Mouse (Mus musculus): Measurements from ENCODE around the gene Mepce. TPM values are rescaled to one million over a fixed set of nuclear protein-coding genes. Genes with fewer than 3 reads are reported as not detected.

Mepce gene
- polyA plus RNA-seq, 1 experiment from 2014 or later: 11.5 TPM

DNA sequence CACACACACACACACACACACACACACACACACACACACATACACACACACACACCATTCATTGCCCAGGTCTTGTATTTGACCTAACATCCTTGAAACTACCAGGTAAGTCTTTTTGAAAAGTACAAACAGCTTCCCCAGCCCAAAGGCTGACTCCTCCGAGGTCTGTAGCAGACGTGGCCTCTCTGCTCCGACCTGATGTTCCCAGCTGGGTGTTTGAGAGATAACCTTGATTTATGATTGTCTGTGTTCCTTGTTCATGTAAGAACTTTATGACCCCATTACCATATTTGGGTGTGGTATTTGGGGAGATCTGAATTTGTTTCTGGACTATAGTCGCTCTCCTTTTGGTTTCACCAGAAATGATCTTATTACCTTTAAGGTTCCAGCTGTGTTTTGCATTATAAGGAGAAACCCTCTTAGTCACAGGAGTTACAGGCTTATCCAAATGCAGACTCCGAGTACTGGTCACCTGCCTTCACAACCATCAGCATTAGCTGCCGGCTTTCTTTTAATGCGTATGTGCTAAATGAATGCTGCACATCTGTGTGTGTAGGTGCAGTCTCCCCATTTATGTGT is 10.1 kb downstream of the Mepce start:
- H3K9me3 ChIP-seq (replicated peaks; ENCODE audit: control insufficient read depth, low read length): no peaks in the 10 kb centered on the region
- no peak overlapping the region for H3K27ac ChIP-seq (replicated peaks; ENCODE audit: low read depth, low read length)
- no peaks in the 10 kb centered on the region; the same call in 1 of the 2 replicates for H3K36me3 ChIP-seq (replicated peaks; ENCODE audit: control insufficient read depth, insufficient read depth, low read depth, low read length)
- H3K4me2 ChIP-seq (ENCODE audit: low read depth, low read length): no peak overlapping the region
- H3K27me3 ChIP-seq (ENCODE audit: control insufficient read depth, insufficient read depth, low read length): no peaks in the 10 kb centered on the region
- DNase-seq (ENCODE audit: low spot score) (no peak), ATAC-seq (replicated peaks; ENCODE audit: insufficient number of reproducible peaks, low FRiP score, low TSS enrichment, low read depth) (no peak)
- no peak overlapping the region for H3K9ac ChIP-seq (replicated peaks; ENCODE audit: low read length)
- WGBS: 81% methylated on average over 7 of the region's 7 CpGs
- H3K4me3 ChIP-seq (ENCODE audit: low read depth, low read length): no peak overlapping the region
- no peaks in the 10 kb centered on the region for H3K4me1 ChIP-seq (ENCODE audit: control insufficient read depth, insufficient read depth, low read length)

DNA sequence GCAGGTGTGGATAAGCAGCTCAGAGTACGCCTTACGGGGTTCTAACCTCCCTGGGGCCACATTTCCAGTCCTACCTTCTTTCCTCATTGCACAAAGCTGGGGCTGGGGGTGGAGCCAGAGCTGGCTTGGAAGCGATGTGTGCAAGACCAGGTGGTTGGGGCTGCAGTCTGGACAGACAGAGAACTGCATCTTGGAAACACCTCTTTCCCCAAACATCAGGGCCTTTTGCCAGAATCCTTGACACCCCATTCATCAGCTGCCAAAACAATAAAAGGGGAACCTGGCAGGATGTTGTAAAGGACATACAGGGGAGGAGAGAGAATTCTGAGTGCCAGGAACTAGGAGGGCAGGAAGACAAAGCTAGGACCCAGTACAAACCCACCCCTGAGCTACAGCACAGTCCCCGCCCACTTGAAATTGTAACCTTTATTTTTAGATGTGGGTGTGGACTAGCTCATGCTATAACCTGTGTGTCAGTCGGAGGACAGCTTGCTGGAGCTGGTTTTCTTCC is 11.0 kb downstream of the Mepce start:
- Histone ChIP-seq H3K4me2 (ENCODE audit: low read depth, low read length) (no peak overlapping the region), H3K4me1 (ENCODE audit: control insufficient read depth, insufficient read depth, low read length) (no peaks in the 10 kb centered on the region), H3K36me3 (replicated peaks; ENCODE audit: control insufficient read depth, insufficient read depth, low read depth, low read length) (no peaks in the 10 kb centered on the region; the same call in 1 of the 2 replicates), H3K4me3 (ENCODE audit: low read depth, low read length) (no peak overlapping the region), H3K27me3 (ENCODE audit: control insufficient read depth, insufficient read depth, low read length) (no peaks in the 10 kb centered on the region), H3K9ac (replicated peaks; ENCODE audit: low read length) (no peak overlapping the region), H3K27ac (replicated peaks; ENCODE audit: low read depth, low read length) (no peak overlapping the region), H3K9me3 (replicated peaks; ENCODE audit: control insufficient read depth, low read length) (no peaks in the 10 kb centered on the region)
- WGBS: 45% methylated on average over 5 of the region's 5 CpGs
- ATAC-seq (replicated peaks; ENCODE audit: insufficient number of reproducible peaks, low FRiP score, low TSS enrichment, low read depth) (no peak), DNase-seq (ENCODE audit: low spot score) (no peak)

DNA sequence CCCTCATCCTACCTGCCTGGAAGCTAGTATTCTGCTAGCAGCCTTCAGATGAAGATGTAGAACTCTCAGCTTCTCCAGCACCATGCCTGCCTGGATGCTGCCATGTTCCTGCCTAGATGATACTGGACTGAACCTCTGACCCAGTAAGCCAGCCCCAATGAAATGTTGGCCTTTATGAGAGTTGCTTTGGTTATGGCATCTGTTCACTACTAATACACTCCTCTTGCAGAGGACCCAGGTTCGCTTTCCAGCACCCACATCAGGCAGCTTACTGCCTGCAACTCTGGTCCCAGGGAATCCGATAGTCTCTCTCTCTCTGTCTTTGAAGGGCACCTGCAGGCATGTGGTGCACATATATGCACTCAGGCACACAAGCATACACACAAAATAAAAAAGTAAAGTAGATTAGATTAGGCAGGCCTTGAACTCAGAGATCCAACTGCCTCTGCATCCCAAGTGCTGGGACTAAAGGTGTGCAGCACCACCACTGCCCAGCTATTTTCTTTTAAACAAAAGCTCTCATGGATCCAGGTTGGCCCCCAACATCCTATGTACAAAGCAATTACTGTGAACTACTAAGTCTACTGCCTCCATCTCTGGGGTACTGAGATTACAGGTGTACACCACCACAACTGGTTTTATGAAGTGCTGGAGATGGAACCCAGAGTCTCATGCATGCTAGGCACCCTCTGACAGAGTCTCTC is 11.7 kb downstream of the Mepce start:
- DNase-seq (ENCODE audit: low spot score): no peak
- Histone ChIP-seq H3K27me3 (ENCODE audit: control insufficient read depth, insufficient read depth, low read length) (no peaks in the 10 kb centered on the region), H3K9ac (replicated peaks; ENCODE audit: low read length) (no peak overlapping the region), H3K4me2 (ENCODE audit: low read depth, low read length) (no peak overlapping the region), H3K4me3 (ENCODE audit: low read depth, low read length) (no peak overlapping the region), H3K36me3 (replicated peaks; ENCODE audit: control insufficient read depth, insufficient read depth, low read depth, low read length) (no peaks in the 10 kb centered on the region; the same call in 1 of the 2 replicates), H3K4me1 (ENCODE audit: control insufficient read depth, insufficient read depth, low read length) (no peaks in the 10 kb centered on the region), H3K27ac (replicated peaks; ENCODE audit: low read depth, low read length) (no peak overlapping the region), H3K9me3 (replicated peaks; ENCODE audit: control insufficient read depth, low read length) (no peaks in the 10 kb centered on the region)
- ATAC-seq (replicated peaks; ENCODE audit: insufficient number of reproducible peaks, low FRiP score, low TSS enrichment, low read depth): no peak
- WGBS: 88% methylated on average over 2 of the region's 2 CpGs

- ATAC-seq (replicated peaks; ENCODE audit: insufficient number of reproducible peaks, low FRiP score, low TSS enrichment, low read depth): no peak
- no peak overlapping the region for H3K27ac ChIP-seq (replicated peaks; ENCODE audit: low read depth, low read length)
- no peak overlapping the region for H3K4me2 ChIP-seq (ENCODE audit: low read depth, low read length)
- no peak overlapping the region for H3K9ac ChIP-seq (replicated peaks; ENCODE audit: low read length)
- H3K9me3 ChIP-seq (replicated peaks; ENCODE audit: control insufficient read depth, low read length): no peaks in the 10 kb centered on the region
- no peaks in the 10 kb centered on the region for H3K4me1 ChIP-seq (ENCODE audit: control insufficient read depth, insufficient read depth, low read length)
- no peaks in the 10 kb centered on the region for H3K36me3 ChIP-seq (replicated peaks; ENCODE audit: control insufficient read depth, insufficient read depth, low read depth, low read length)
- H3K4me3 ChIP-seq (ENCODE audit: low read depth, low read length): no peak overlapping the region
- no peaks in the 10 kb centered on the region for H3K27me3 ChIP-seq (ENCODE audit: control insufficient read depth, insufficient read depth, low read length)
- DNase-seq (ENCODE audit: low spot score): no peak
Measured at GRCm38 (mm10) chr5:137772755-137773154, 14.7 kb downstream of the Mepce start.

GRCm38 (mm10) chr5:137770709-137771108 is 16.7 kb downstream of the Mepce start:
- Histone ChIP-seq H3K36me3 (replicated peaks; ENCODE audit: control insufficient read depth, insufficient read depth, low read depth, low read length) (no peaks in the 10 kb centered on the region), H3K4me3 (ENCODE audit: low read depth, low read length) (no peak overlapping the region), H3K9ac (replicated peaks; ENCODE audit: low read length) (no peak overlapping the region), H3K9me3 (replicated peaks; ENCODE audit: control insufficient read depth, low read length) (no peaks in the 10 kb centered on the region), H3K4me2 (ENCODE audit: low read depth, low read length) (no peak overlapping the region), H3K27me3 (ENCODE audit: control insufficient read depth, insufficient read depth, low read length) (no peaks in the 10 kb centered on the region), H3K4me1 (ENCODE audit: control insufficient read depth, insufficient read depth, low read length) (no peaks in the 10 kb centered on the region), H3K27ac (replicated peaks; ENCODE audit: low read depth, low read length) (no peak overlapping the region)
- peak; percentile 77 for DNase-seq (ENCODE audit: low spot score)
- 62% methylated on average over 2 of the region's 2 CpGs for WGBS
- no peak for ATAC-seq (replicated peaks; ENCODE audit: insufficient number of reproducible peaks, low FRiP score, low TSS enrichment, low read depth)

DNA sequence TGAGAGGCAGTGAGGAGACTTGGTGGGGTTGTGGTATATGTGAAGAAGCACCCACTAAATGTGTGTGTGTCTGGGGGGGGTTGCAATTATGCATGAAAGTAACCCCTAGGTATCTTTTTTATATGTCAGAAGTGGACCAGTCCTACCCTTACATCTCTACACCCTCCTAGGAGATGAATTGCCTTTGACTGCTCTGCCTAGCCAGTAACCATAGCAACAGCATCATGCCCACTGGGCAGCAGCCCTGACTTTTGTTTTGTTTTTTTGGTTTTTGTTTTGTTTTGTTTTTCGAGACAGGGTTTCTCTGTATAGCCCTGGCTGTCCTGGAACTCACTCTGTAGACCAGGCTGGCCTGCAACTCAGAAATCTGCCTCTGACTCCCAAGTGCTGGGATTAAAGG is 19.0 kb downstream of the Mepce start:
- H3K4me3 ChIP-seq (ENCODE audit: low read depth, low read length): no peak overlapping the region
- H3K4me2 ChIP-seq (ENCODE audit: low read depth, low read length): no peak overlapping the region
- H3K36me3 ChIP-seq (replicated peaks; ENCODE audit: control insufficient read depth, insufficient read depth, low read depth, low read length): no peaks in the 10 kb centered on the region
- no peak for DNase-seq (ENCODE audit: low spot score)
- H3K4me1 ChIP-seq (ENCODE audit: control insufficient read depth, insufficient read depth, low read length): no peaks in the 10 kb centered on the region
- no peak for ATAC-seq (replicated peaks; ENCODE audit: insufficient number of reproducible peaks, low FRiP score, low TSS enrichment, low read depth)
- H3K9ac ChIP-seq (replicated peaks; ENCODE audit: low read length): no peak overlapping the region
- WGBS: 45% methylated on average over 1 of the region's 1 CpGs
- H3K9me3 ChIP-seq (replicated peaks; ENCODE audit: control insufficient read depth, low read length): no peaks in the 10 kb centered on the region
- H3K27me3 ChIP-seq (ENCODE audit: control insufficient read depth, insufficient read depth, low read length): no peaks in the 10 kb centered on the region
- no peak overlapping the region for H3K27ac ChIP-seq (replicated peaks; ENCODE audit: low read depth, low read length)

DNA sequence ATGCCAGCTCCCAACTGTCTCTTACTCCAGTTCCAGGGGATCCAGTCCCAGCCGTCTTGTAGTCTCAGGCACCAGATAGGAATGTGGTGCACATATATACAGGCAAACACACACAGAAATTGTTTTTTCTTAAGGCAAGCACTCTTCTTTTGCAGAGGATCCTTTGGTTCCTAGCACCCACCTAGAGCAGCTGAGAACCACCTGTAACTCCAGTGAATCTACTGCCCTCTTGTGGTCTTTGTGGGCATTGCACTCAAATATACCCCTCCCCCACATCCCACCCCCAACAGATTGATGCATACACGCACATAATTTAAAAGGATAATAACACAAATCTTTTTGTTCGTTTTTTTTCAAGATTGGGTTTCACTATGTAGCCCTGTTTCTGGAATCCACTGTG is 21.2 kb downstream of the Mepce start:
- peak; percentile 60 for DNase-seq (ENCODE audit: low spot score)
- Histone ChIP-seq H3K9me3 (replicated peaks; ENCODE audit: control insufficient read depth, low read length) (no peaks in the 10 kb centered on the region), H3K27ac (replicated peaks; ENCODE audit: low read depth, low read length) (no peak overlapping the region), H3K9ac (replicated peaks; ENCODE audit: low read length) (no peak overlapping the region), H3K4me3 (ENCODE audit: low read depth, low read length) (no peak overlapping the region), H3K4me2 (ENCODE audit: low read depth, low read length) (no peak overlapping the region), H3K27me3 (ENCODE audit: control insufficient read depth, insufficient read depth, low read length) (no peaks in the 10 kb centered on the region), H3K36me3 (replicated peaks; ENCODE audit: control insufficient read depth, insufficient read depth, low read depth, low read length) (no peaks in the 10 kb centered on the region), H3K4me1 (ENCODE audit: control insufficient read depth, insufficient read depth, low read length) (no peaks in the 10 kb centered on the region)
- WGBS: 56% methylated on average over 3 of the region's 3 CpGs
- ATAC-seq (replicated peaks; ENCODE audit: insufficient number of reproducible peaks, low FRiP score, low TSS enrichment, low read depth): no peak

- no peak overlapping the region for H3K4me2 ChIP-seq (ENCODE audit: low read depth, low read length)
- H3K27me3 ChIP-seq (ENCODE audit: control insufficient read depth, insufficient read depth, low read length): no peaks in the 10 kb centered on the region
- ATAC-seq (replicated peaks; ENCODE audit: insufficient number of reproducible peaks, low FRiP score, low TSS enrichment, low read depth) (no peak), DNase-seq (ENCODE audit: low spot score) (no peak)
- no peaks in the 10 kb centered on the region for H3K4me1 ChIP-seq (ENCODE audit: control insufficient read depth, insufficient read depth, low read length)
- WGBS: 63% methylated on average over 9 of the region's 9 CpGs
- H3K9me3 ChIP-seq (replicated peaks; ENCODE audit: control insufficient read depth, low read length): no peaks in the 10 kb centered on the region
- no peak overlapping the region for H3K9ac ChIP-seq (replicated peaks; ENCODE audit: low read length)
- H3K27ac ChIP-seq (replicated peaks; ENCODE audit: low read depth, low read length): no peak overlapping the region
- no peaks in the 10 kb centered on the region for H3K36me3 ChIP-seq (replicated peaks; ENCODE audit: control insufficient read depth, insufficient read depth, low read depth, low read length)
- no peak overlapping the region for H3K4me3 ChIP-seq (ENCODE audit: low read depth, low read length)
Measured at GRCm38 (mm10) chr5:137764609-137765340, 22.7 kb downstream of the Mepce start.
